Mouse (Mus musculus) left cerebral cortex, postnatal 10 days (tissue): Measurements from ENCODE around the gene Olfr481. TPM values are rescaled to one million over a fixed set of nuclear protein-coding genes. Genes with fewer than 3 reads are reported as not detected.

Source experiments
- DNase-seq, 2 experiments: peaks; one replicate each; pipeline ENCODE4 v3.0.0; 2021 to 2022; ENCODE audit warnings: low spot score in 2 of 2, mixed read lengths in 1 of 2; ENCODE audit errors: extremely low spot score in 1 of 2
- intact Hi-C: fragments of 180-260 bp; cut with DNase I; formaldehyde crosslinking; loops from one replicate; pipeline ENCODE4 v1.15.1; 2025
- total RNA-seq, 2 experiments: library from RNA; stranded (reverse); gene quantifications; 2 replicates each; pipeline ENCODE4 v1.2.3; 2021

Olfr481 gene
- total RNA-seq = not detected

DNA sequence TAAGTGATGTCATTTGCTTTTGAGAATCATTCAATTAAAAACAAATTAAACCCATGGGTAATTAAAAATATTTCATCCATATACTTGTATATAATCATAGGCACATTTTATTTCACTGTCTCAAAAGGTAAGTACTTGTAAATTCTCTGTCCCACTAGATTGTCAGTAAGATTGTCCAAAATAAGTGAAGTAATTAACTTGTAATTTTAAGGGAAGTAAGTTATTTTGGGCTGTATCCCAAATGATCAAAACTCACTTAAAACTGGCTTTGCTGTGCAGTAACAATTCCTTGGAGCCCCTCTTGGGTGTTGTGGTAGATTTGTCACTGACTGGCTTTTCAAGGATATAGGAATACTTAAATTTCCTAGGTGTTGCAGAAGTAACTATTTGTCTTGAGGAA is at the start of gene Olfr481:
Olfr481 (plus strand) TSS at position 301 of the 400 bp plus-strand sequence.
- intact Hi-C loops = no loop called here
- DNase-seq = no peak

DNA sequence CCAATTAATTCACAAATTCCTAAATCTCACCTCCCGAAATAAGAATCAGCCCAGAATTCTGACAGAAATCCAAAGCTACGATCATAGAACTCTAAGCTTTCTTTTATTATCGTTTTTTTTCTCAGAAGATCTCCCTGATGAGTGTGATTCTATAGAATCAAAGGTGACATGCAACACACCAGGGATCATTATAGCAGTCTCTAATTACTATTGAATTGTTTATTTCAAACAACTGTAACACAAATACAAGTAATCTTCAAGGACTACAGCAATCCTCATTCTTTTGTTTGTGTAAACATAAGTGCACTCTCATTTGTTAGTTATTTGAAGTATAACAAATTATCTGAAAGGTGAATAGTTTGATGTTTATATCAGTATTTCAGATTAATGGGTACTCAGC is 45.8 kb upstream of the Olfr481 start, which contains the start of gene Olfr478:
Olfr478 (minus strand) TSS at position 101 of the 400 bp plus-strand sequence.
- intact Hi-C loops = no loop called here
- no peak for DNase-seq

DNA sequence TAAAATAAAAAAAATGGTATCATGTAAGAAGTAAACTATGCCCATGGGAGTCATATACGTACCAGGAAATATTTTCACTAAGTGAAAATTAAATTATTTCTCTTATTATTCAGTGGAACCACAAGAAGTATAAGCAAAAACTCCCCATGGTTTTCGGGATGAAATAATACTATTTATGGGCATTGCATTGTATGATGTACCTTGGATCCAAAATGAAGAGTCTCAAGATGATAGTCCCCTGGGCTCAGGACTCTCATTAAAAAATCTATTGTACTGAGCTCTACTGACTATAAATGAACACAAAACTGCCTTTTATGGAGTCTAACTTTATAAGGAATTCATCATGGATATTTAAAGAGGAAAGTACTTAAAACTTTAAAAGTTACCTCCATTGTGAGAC is 29.3 kb upstream of the Olfr481 start, which contains the start of gene Olfr479:
Olfr479 (plus strand) TSS at position 301 of the 400 bp plus-strand sequence.
- intact Hi-C loops = no loop called here
- DNase-seq = no peak

DNA sequence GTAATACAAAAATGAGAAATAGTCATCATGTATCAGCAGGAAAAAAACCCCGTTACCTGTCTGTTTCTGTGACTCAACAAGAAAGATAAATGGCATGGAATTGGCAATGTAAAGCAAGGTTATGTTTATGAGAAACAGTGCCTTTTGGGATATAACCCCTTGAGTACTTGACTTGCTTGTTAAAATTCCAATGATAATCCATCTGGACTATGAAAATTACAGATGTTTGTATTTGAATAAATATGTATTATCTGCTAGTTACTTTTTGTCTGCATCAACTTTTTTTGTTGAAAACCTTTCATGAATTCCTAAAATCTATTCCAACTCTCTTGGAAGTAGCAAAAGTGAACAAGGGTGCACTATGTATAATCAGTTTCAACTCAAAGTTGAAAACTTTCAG is 12.4 kb upstream of the Olfr481 start, which contains the start of gene Olfr480:
Olfr480 (minus strand) TSS at position 101 of the 400 bp plus-strand sequence.
- DNase-seq = no peak
- intact Hi-C loops = no loop called here

DNA sequence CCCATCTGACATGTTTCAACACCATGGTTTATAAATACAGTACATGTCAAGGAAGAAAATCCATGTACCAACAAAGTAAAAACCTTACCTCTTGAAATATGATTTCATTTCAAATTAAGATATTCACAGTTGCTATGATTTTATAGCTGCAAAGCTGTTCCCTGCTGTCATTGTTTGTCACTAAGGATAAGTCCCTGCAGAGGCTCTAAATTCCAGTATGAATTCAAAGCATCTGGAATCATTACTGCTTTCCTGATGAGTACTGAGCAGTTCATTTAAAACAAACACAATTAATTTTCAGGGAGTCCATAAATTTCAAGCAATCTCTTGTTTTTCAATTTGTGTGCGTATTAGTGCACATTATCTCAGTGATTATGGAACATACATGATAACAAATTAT is 17.8 kb downstream of the Olfr481 start, which contains the start of gene Olfr482:
Olfr482 (minus strand) TSS at position 101 of the 400 bp plus-strand sequence.
- DNase-seq = no peak
- intact Hi-C loops = no loop called here

DNA sequence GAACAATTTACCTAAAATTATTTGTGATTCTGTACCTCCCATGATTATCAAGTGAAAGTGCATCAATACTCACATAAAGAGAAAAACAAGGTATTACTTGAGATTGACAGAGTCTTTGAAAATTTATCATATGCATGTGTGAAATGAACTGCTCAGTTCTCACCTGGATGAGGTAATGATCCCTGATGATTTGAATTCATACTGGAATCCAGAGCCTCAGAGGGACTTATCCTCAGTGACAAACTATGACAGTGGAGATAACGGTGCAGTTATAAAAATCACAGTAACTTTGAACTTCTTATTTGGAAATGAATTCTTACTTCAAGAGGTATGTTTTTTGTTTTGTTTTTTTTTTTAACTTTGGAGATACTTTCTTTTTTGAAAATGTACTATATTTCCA is 20.9 kb downstream of the Olfr481 start, which contains the start of gene Olfr483:
Olfr483 (plus strand) TSS at position 301 of the 400 bp plus-strand sequence.
- DNase-seq = no peak
- intact Hi-C loops = no loop called here

DNA sequence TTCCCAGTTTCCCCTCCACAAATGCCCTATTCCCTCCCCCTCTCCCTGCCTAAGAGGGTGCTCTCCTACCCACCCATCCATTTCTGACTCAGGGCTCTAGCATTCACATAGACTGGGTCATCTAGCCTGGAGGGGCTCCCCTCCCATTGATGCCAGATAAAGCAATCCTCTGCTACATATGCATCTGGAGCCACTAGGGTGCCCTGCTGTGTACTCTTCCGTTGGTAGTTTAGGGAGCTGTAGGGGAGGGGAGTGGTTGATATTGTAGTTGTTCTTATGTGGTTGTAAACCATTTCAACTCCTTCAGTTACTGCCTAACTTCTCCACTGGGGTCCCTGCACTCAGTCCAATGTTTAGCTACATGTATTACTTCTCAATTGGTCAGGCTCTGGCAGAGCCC is 41.0 kb downstream of the Olfr481 start:
- intact Hi-C loops = no loop called here
- no peak for DNase-seq

DNA sequence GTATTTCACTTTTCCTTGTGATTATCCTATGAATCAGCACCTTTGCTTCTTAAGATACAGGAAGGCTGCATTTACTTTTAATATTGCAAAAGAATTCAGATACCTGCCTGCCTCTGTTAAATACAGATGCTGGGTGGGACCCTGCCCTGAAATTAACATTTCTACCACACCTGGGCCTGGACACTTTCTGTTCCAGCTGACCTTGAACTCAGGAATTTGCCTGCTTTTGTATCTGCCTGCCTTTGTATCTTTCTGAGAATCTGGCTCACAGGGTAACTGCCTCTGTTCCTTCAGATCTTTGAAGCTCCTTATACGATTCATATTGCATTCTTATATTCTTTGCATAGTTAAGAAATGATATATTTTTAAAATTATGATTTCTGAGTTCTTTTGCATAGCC is 41.8 kb downstream of the Olfr481 start:
- intact Hi-C loops = no loop called here
- no peak for DNase-seq

DNA sequence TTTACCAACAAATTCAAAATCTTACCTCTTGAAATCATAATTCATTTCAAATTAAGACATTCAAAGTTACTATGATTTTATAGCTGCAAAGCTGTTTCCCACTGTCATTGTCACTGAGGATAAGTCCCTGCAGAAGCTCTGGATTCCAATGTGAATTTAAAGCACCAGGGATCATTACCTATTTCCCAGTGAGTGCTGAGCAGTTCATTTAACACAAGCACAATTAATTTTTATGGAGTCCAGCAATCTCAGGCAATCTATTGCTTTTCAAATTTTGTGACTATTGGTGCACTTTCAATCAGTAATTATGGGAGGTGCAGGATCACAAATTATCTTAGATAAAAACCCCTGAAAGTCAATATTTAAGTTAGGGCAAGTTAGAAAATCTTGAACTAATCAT is 47.7 kb downstream of the Olfr481 start, which contains the start of gene Olfr484:
Olfr484 (minus strand) TSS at position 101 of the 400 bp plus-strand sequence.
- no peak for DNase-seq
- intact Hi-C loops = no loop called here

Other genes starting within 250 kb of the Olfr481 start
- gene Olfr470, start 232.4 kb upstream of the Olfr481 start, total RNA-seq = not detected
- not detected for gene Olfr472, start 182.0 kb upstream of the Olfr481 start, total RNA-seq
- gene Olfr473, start 149.4 kb upstream of the Olfr481 start, total RNA-seq = not detected
- not detected for gene Olfr474, start 125.2 kb upstream of the Olfr481 start, total RNA-seq
- not detected for gene Olfr476, start 115.1 kb upstream of the Olfr481 start, total RNA-seq
- gene Olfr477, start 93.2 kb upstream of the Olfr481 start, total RNA-seq = not detected
- gene Olfr478, start 45.9 kb upstream of the Olfr481 start, total RNA-seq = not detected
- not detected for gene Olfr479, start 29.2 kb upstream of the Olfr481 start, total RNA-seq
- not detected for gene Olfr480, start 12.5 kb upstream of the Olfr481 start, total RNA-seq
- gene Olfr482, start 17.7 kb downstream of the Olfr481 start, total RNA-seq = 1 to 10 TPM; 1.5 to 1.7 TPM
- gene Olfr483, start 21.0 kb downstream of the Olfr481 start, total RNA-seq = not detected
- not detected for gene Olfr484, start 47.6 kb downstream of the Olfr481 start, total RNA-seq
- not detected for gene Olfr485, start 80.0 kb downstream of the Olfr481 start, total RNA-seq
- gene Olfr486, start 92.9 kb downstream of the Olfr481 start, total RNA-seq = not detected
- not detected for gene Olfr487, start 134.8 kb downstream of the Olfr481 start, total RNA-seq
- gene Olfr488, start 178.5 kb downstream of the Olfr481 start, total RNA-seq = not detected
- not detected for gene Olfr490, start 209.1 kb downstream of the Olfr481 start, total RNA-seq
- gene Olfr491, start 233.6 kb downstream of the Olfr481 start, total RNA-seq = not detected
- not detected for gene Olfr492, start 243.8 kb downstream of the Olfr481 start, total RNA-seq